Mouse (Mus musculus): Measurements from ENCODE around the gene Lrrc3. TPM values are rescaled to one million over a fixed set of nuclear protein-coding genes. Genes with fewer than 3 reads are reported as not detected.
A peak's percentile ranks its signal among the peaks of the same experiment; 100 is the strongest.

Gene Lrrc3
- polyA plus RNA-seq, 1 experiment = 15.3 TPM

DNA sequence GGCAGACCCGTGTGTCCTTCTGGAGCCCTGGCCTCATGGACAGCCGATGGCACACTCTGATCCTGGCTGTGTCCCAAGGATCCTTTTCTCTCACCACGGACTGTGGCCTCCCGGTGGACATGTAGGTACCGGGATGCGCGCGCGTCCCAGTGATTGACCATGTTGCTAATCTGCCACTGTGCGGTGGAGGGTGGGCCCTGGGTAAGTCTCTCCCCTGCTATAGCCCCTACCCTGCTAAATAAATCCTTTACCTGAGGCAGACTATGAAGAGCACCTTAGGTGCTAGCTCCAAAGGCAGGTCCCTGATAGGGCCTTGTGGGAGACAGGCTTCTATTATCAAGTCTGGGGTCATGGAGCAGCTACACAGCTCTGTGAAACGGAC lies 37.6 kb downstream of the Lrrc3 start:
- no peak for DNase-seq (ENCODE audit: low read depth)
- TF ChIP-seq CTCF (IDR thresholded peaks at IDR 0.05; ENCODE audit: borderline replicate concordance, extremely low read depth, insufficient read depth, insufficient read length) (no peak), POLR2A (IDR thresholded peaks at IDR 0.05; ENCODE audit: borderline replicate concordance, extremely low read depth, insufficient read depth, insufficient read length, poor library complexity, severe bottlenecking) (no peak)

DNA sequence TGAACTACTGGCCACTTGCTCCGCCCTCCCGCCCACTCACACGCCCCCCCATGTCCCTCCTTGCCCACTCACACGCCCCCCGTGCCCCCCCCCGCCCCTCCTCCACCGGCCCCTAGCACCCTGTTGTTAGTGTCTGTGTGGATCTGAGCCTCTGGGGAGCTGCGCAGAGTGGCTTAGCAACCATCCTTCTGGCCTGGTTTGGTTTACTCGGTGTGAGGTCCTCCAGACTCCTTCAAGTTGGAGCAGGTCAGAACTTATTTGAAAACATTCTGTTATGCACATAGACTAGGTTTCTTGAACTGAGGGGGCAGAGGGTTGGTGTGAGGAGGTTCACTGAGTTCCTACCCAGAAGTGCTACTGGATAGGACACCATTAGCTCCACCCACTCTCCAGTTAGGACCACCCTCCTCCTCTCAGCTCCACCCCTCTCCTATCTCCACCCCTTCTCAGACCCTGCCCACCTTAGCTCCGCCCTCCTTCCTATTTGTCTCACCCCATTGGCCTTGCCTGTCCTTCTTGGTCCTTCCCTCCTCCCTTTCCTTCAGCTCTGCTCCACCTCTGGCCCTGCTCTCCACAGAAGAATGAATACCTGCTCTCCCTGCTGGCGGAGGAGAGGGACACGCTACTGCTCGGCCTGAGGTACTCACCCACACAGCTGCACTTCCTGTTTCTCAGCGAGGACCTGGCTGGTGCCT lies 38.1 kb downstream of the Lrrc3 start:
- TF ChIP-seq POLR2A (IDR thresholded peaks at IDR 0.05; ENCODE audit: borderline replicate concordance, extremely low read depth, insufficient read depth, insufficient read length, poor library complexity, severe bottlenecking) (no peak), CTCF (IDR thresholded peaks at IDR 0.05; ENCODE audit: borderline replicate concordance, extremely low read depth, insufficient read depth, insufficient read length) (no peak)
- peak; percentile 55 for DNase-seq (ENCODE audit: low read depth)

DNA sequence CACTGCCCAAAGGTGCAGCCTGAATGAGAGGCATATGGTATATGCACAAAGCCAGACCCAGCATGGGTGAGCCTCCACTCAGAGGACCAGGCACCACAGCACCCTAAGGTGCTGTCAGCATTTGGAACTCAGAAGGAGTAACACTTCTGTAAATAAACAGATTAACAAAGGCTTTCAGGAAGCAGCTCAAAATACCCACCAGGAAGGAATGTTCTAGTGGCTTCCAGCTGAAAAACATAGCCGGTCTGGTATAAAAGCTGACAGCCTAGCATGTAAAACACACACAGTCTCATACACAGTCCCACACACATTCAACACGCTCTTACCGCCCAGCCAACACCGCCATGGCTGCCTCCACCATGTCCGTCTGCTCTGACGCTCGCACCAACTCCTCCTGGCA lies 40.7 kb downstream of the Lrrc3 start, which contains the start of gene Gm3285:
Gene Gm3285 (plus strand): TSS at position 301 of the 400 bp plus-strand sequence.
- no peak for DNase-seq (ENCODE audit: low read depth)
- TF ChIP-seq CTCF (IDR thresholded peaks at IDR 0.05; ENCODE audit: borderline replicate concordance, extremely low read depth, insufficient read depth, insufficient read length) (no peak), POLR2A (IDR thresholded peaks at IDR 0.05; ENCODE audit: borderline replicate concordance, extremely low read depth, insufficient read depth, insufficient read length, poor library complexity, severe bottlenecking) (no peak)

DNA sequence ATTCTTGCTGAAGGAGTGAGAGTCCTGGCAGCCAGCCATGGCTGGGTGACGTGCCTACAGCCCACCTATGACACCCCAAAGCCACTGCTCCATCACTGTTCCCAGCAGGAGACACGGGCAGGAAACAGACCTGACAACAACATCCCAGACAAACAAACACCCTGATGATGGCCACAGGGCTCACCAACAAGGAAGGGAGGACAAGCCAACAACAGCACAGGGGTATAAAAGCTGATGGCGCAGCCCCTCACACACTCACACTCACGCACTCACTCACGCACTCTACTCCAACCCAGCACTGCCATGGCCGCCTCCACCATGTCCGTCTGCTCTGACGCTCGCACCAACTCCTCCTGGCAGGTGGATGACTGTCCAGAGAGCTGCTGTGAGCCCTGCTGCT lies 49.8 kb downstream of the Lrrc3 start, which contains the start of gene Gm10318:
Gene Gm10318 (plus strand): TSS at position 301 of the 400 bp plus-strand sequence.
- no peak for DNase-seq (ENCODE audit: low read depth)

More for the DNA sequence above, 49.8 kb downstream of the Lrrc3 start, which contains the start of gene Gm10318:
- TF ChIP-seq CTCF (IDR thresholded peaks at IDR 0.05; ENCODE audit: borderline replicate concordance, extremely low read depth, insufficient read depth, insufficient read length) = no peak
- TF ChIP-seq POLR2A (IDR thresholded peaks at IDR 0.05; ENCODE audit: borderline replicate concordance, extremely low read depth, insufficient read depth, insufficient read length, poor library complexity, severe bottlenecking) = no peak

Other genes with a start within 250 kb of the Lrrc3 start
- gene Tspear, start 216.0 kb downstream of the Lrrc3 start, polyA plus RNA-seq (2012; rRNA removed) = 1.5 and 1.6 TPM in 2 replicates
- not detected in 2 replicates for gene Gm19402, start 211.8 kb downstream of the Lrrc3 start, polyA plus RNA-seq (2012; rRNA removed)
- not detected in 2 replicates for gene Gm9508, start 205.3 kb downstream of the Lrrc3 start, polyA plus RNA-seq (2012; rRNA removed)
- not detected in 2 replicates for gene Gm10272, start 195.9 kb downstream of the Lrrc3 start, polyA plus RNA-seq (2012; rRNA removed)
- gene Gm10024, start 191.1 kb downstream of the Lrrc3 start, polyA plus RNA-seq (2012; rRNA removed) = not detected in 2 replicates
- gene Gm10142, start 186.7 kb downstream of the Lrrc3 start, polyA plus RNA-seq (2012; rRNA removed) = not detected in 2 replicates
- gene Krtap12-1, start 181.9 kb downstream of the Lrrc3 start, polyA plus RNA-seq (2012; rRNA removed) = not detected in 2 replicates
- gene Gm10100, start 176.1 kb downstream of the Lrrc3 start, polyA plus RNA-seq (2012; rRNA removed) = not detected in 2 replicates
- not detected in 2 replicates for gene Gm18596, start 159.9 kb downstream of the Lrrc3 start, polyA plus RNA-seq (2012; rRNA removed)
- not detected in 2 replicates for gene Gm9736, start 151.2 kb downstream of the Lrrc3 start, polyA plus RNA-seq (2012; rRNA removed)
- gene Gm3233, start 142.9 kb downstream of the Lrrc3 start, polyA plus RNA-seq (2012; rRNA removed) = not detected in 2 replicates
- not detected in 2 replicates for gene Gm3238, start 131.2 kb downstream of the Lrrc3 start, polyA plus RNA-seq (2012; rRNA removed)
- not detected in 2 replicates for gene Gm7138, start 125.6 kb downstream of the Lrrc3 start, polyA plus RNA-seq (2012; rRNA removed)
- not detected in 2 replicates for gene Gm3250, start 120.0 kb downstream of the Lrrc3 start, polyA plus RNA-seq (2012; rRNA removed)
- gene Gm7137, start 114.3 kb downstream of the Lrrc3 start, polyA plus RNA-seq (2012; rRNA removed) = not detected in 2 replicates
- gene Gm9639, start 107.5 kb downstream of the Lrrc3 start, polyA plus RNA-seq (2012; rRNA removed) = not detected in 2 replicates
- gene Gm19668, start 103.4 kb downstream of the Lrrc3 start, polyA plus RNA-seq (2012; rRNA removed) = not detected in 2 replicates
- gene Gm9507, start 90.7 kb downstream of the Lrrc3 start, polyA plus RNA-seq (2012; rRNA removed) = not detected in 2 replicates
- gene Gm2696, start 87.9 kb downstream of the Lrrc3 start, polyA plus RNA-seq (2012; rRNA removed) = 0.14 TPM in 1 of 2 replicates, not detected in the other
- not detected in 2 replicates for gene Krtap10-4, start 75.4 kb downstream of the Lrrc3 start, polyA plus RNA-seq (2012; rRNA removed)
- not detected in 2 replicates for gene Krtap10-10, start 66.6 kb downstream of the Lrrc3 start, polyA plus RNA-seq (2012; rRNA removed)
- not detected in 2 replicates for gene Gm36176, start 55.7 kb downstream of the Lrrc3 start, polyA plus RNA-seq (2012; rRNA removed)
- gene Gm10318, start 49.7 kb downstream of the Lrrc3 start, polyA plus RNA-seq (2012; rRNA removed) = 0.10 TPM in 1 of 2 replicates, not detected in the other
- gene Gm3285, start 40.6 kb downstream of the Lrrc3 start, polyA plus RNA-seq (2012; rRNA removed) = not detected in 2 replicates
- 6.3 and 6.5 TPM in 2 replicates for gene Trpm2, start 68.0 kb upstream of the Lrrc3 start, polyA plus RNA-seq (2012; rRNA removed)
- gene 1810043G02Rik, start 76.0 kb upstream of the Lrrc3 start, polyA plus RNA-seq (2012; rRNA removed) = 54.5 and 68.2 TPM in 2 replicates
- gene Pfkl, start 107.5 kb upstream of the Lrrc3 start, polyA plus RNA-seq (2012; rRNA removed) = 146 and 161 TPM in 2 replicates
- not detected in 2 replicates for gene Dnmt3l, start 139.4 kb upstream of the Lrrc3 start, polyA plus RNA-seq (2012; rRNA removed)
- gene Aire, start 141.1 kb upstream of the Lrrc3 start, polyA plus RNA-seq (2012; rRNA removed) = 0.55 and 0.74 TPM in 2 replicates
- gene Icosl, start 166.8 kb upstream of the Lrrc3 start, polyA plus RNA-seq (2012; rRNA removed) = 1.2 and 1.3 TPM in 2 replicates

Measured in brain, embryonic 14.5 days (tissue).